Mouse (Mus musculus) heart, postnatal 0 days (tissue): ENCODE results near the gene Pik3cb. TPM values are rescaled to one million over a fixed set of nuclear protein-coding genes. Genes with fewer than 3 reads are reported as not detected.

ENCODE experiments used
- ATAC-seq: fragments of 200-750 bp; cut with Nextera tagmentation; 2 replicates; pipeline ENCODE4 v1.8.0; 2017; ENCODE audit warnings: low read depth, moderate number of reproducible peaks, moderate library complexity; ENCODE audit not compliant: insufficient read depth
- DNase-seq: peaks from one replicate; pipeline ENCODE4 v3.0.0-alpha.2; 2016; ENCODE audit warnings: low spot score
- H3K27ac ChIP-seq: fragments of 300-500 bp; sonication (generic); 2 replicates; pipeline ENCODE4 v1.5.1; 2014; ENCODE audit warnings: low read depth, mild to moderate bottlenecking
- H3K27me3 ChIP-seq: fragments of 300-500 bp; sonication (generic); 2 replicates; pipeline ENCODE4 v1.6.1; 2014; ENCODE audit warnings: low read length, mixed read lengths; ENCODE audit not compliant: control insufficient read depth, insufficient read depth
- H3K36me3 ChIP-seq: fragments of 300-500 bp; sonication (generic); replicated peaks from 2 replicates; pipeline ENCODE4 v1.6.1; 2014; ENCODE audit warnings: low read length, mixed read lengths; ENCODE audit not compliant: control insufficient read depth, insufficient read depth
- H3K4me1 ChIP-seq: fragments of 300-500 bp; sonication (generic); 2 replicates; pipeline ENCODE4 v1.6.1; 2014; ENCODE audit warnings: antibody characterized with exemption; ENCODE audit not compliant: control insufficient read depth, insufficient read depth
- H3K4me2 ChIP-seq: fragments of 300-500 bp; sonication (generic); 2 replicates; pipeline ENCODE4 v1.6.1; 2014; ENCODE audit warnings: low read depth, mild to moderate bottlenecking, low read length, moderate library complexity
- H3K4me3 ChIP-seq: fragments of 300-500 bp; sonication (generic); 2 replicates; pipeline ENCODE4 v1.5.1; 2014; ENCODE audit warnings: low read depth, low read length
- H3K9ac ChIP-seq: fragments of 300-500 bp; sonication (generic); replicated peaks from 2 replicates; pipeline ENCODE4 v1.6.1; 2014; ENCODE audit warnings: low read depth, low read length, mixed read lengths
- H3K9me3 ChIP-seq: fragments of 300-500 bp; sonication (generic); replicated peaks from 2 replicates; pipeline ENCODE4 v1.6.1; 2016; ENCODE audit warnings: low read length; ENCODE audit not compliant: control insufficient read depth
- CTCF ChIP-seq: IDR thresholded peaks from 2 replicates; pipeline ENCODE4 v1.5.1; 2016; ENCODE audit warnings: antibody characterized with exemption, control low read depth, low read depth
- EP300 ChIP-seq: IDR thresholded peaks from 2 replicates; pipeline ENCODE4 v1.6.1; 2016; ENCODE audit warnings: antibody characterized with exemption, low read depth
- whole genome bisulfite sequencing: fragments of 180-500 bp; shearing (Covaris S2); extraction: QIAGEN DNeasy Blood & Tissue Kit; methylation state at CpG from one replicate; pipeline ENCODE4 v1.1.7; 2014; 5-methylcytosine and 5-hydroxymethylcytosine counted together
- polyA plus RNA-seq: library from polyadenylated mRNA; unstranded; fragments of >200 nt; fragmentation: Nextera tagmentation; extraction: Ambion mirVana; gene quantifications from 2 replicates; pipeline ENCODE4 v1.2.1, GENCODE M21; 2015
- total RNA-seq: library from RNA; depleted of rRNA; stranded (reverse); fragments of >200 nt; gene quantifications from 2 replicates; pipeline ENCODE4 v1.2.3, GENCODE M21; 2014; ENCODE audit warnings: low replicate concordance

The Pik3cb gene
- total and polyA plus RNA-seq, 2 experiments from 2014 or later = 1.7 to 2.1 TPM

DNA sequence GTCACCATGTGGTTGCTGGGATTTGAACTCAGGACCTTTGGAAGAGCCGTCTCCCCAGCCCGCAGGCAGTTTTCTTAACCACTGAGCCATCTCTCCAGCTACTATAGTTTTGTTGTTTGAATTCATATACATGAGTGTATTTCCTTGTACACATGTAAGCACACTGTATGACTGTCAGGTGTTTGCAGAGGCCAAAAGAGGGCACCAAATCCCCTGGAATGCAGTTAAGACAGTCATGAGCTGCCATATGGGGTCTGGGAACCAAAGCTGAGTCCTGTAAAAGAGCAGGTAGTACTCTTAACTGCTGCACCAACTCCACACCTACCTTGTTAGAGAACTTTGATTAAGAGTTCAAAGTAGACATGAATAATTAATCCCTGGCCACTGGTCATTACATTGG is 59.8 kb downstream of the Pik3cb start:
- Histone ChIP-seq H3K4me3 (no peak overlapping the region), H3K36me3 (no peaks in the 10 kb centered on the region), H3K27me3 (no peaks in the 10 kb centered on the region), H3K9ac (no peak overlapping the region), H3K4me2 (no peak overlapping the region), H3K9me3 (no peaks in the 10 kb centered on the region), H3K27ac (no peak overlapping the region), H3K4me1 (no peaks in the 10 kb centered on the region)
- ATAC-seq (no peak), DNase-seq (no peak)
- whole genome bisulfite sequencing = 94% methylated on average over 2 of the region's 2 CpGs
- TF ChIP-seq EP300 (no peak), CTCF (0 out of 2 replicates have a peak, but pooled peaks have one; percentile 3)

GRCm38 (mm10) chr9:99074462-99074861 is 66.0 kb downstream of the Pik3cb start:
- 54% methylated on average over 2 of the region's 2 CpGs for WGBS
- DNase-seq = no peak
- TF ChIP-seq EP300 (no peak), CTCF (no peak)
- no peaks in the 10 kb centered on the region for H3K27me3 ChIP-seq
- H3K27ac ChIP-seq = no peak overlapping the region
- no peaks in the 10 kb centered on the region for H3K4me1 ChIP-seq
- no peak overlapping the region for H3K9ac ChIP-seq
- H3K36me3 ChIP-seq = peaks cover 5% of the 10 kb centered on the region; the same call in 1 of the 2 replicates
- H3K4me2 ChIP-seq = no peak overlapping the region
- H3K4me3 ChIP-seq = no peak overlapping the region
- no peaks in the 10 kb centered on the region for H3K9me3 ChIP-seq
- no peak for ATAC-seq

- Histone ChIP-seq H3K4me3 (no peak overlapping the region), H3K27me3 (no peaks in the 10 kb centered on the region), H3K9ac (no peak overlapping the region), H3K36me3 (peaks cover 5% of the 10 kb centered on the region; the same call in 1 of the 2 replicates), H3K4me2 (no peak overlapping the region), H3K9me3 (no peaks in the 10 kb centered on the region), H3K27ac (no peak overlapping the region), H3K4me1 (no peaks in the 10 kb centered on the region)
- ATAC-seq (no peak), DNase-seq (no peak)
- no peak for TF ChIP-seq CTCF
- no peak for TF ChIP-seq EP300
- 73% methylated on average over 4 of the region's 4 CpGs for WGBS
Observed at GRCm38 (mm10) chr9:99072538-99072937, 67.9 kb downstream of the Pik3cb start.

DNA sequence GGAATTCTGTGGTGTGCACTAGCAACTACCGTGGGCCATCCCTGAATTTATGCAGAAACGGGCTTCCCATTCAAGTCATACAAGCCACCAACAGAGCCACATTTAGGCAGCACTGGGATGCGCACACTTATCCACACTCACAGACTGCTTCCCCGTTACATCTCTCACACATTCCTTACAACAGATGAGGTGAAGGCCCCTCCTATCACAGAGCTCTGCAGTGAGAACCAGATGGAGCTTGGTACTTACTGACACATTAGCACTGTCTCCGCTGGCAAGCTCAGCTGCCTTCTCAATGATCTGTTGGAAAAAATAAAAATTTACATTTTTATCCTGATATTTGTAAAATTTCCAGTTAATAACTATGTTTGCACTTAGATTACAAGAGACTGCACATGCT is 75.1 kb downstream of the Pik3cb start:
- no peak for ATAC-seq
- TF ChIP-seq EP300 = no peak
- TF ChIP-seq CTCF = no peak
- no peaks in the 10 kb centered on the region for H3K27me3 ChIP-seq
- no peaks in the 10 kb centered on the region for H3K9me3 ChIP-seq
- H3K4me3 ChIP-seq = no peak overlapping the region
- no peaks in the 10 kb centered on the region for H3K4me1 ChIP-seq
- H3K27ac ChIP-seq = no peak overlapping the region
- peaks cover 11% of the 10 kb centered on the region; the same call in 1 of the 2 replicates for H3K36me3 ChIP-seq
- no peak overlapping the region for H3K4me2 ChIP-seq
- no peak overlapping the region for H3K9ac ChIP-seq
- DNase-seq = no peak
- WGBS = 67% methylated on average over 5 of the region's 5 CpGs

DNA sequence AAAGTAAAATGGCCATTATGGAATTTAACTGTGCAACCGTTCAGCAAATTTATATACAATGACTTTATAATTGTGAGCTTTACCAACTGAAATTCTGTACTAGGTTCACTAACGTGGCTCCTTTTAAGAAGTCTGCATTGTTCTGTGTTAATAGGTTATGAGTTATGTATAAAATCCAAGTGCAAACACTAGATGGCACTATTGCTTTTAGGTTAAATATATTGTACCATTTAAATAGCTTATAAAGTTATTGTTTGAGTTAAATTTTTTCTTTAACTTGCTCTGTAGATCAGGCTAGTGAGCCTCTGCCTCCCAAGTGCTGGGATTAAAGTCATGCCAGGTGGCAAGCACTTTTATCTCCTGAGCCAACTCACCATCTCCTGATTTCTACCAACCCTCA is 76.2 kb downstream of the Pik3cb start:
- H3K36me3 ChIP-seq = peaks cover 13% of the 10 kb centered on the region; the same call in 1 of the 2 replicates
- no peak overlapping the region for H3K27ac ChIP-seq
- no peak for ATAC-seq
- WGBS = 45% methylated on average over 2 of the region's 2 CpGs
- no peak overlapping the region for H3K4me2 ChIP-seq
- H3K4me1 ChIP-seq = no peaks in the 10 kb centered on the region
- H3K9ac ChIP-seq = no peak overlapping the region
- no peaks in the 10 kb centered on the region for H3K9me3 ChIP-seq
- no peak overlapping the region for H3K4me3 ChIP-seq
- H3K27me3 ChIP-seq = no peaks in the 10 kb centered on the region
- peak; percentile 69 for DNase-seq
- no peak for TF ChIP-seq EP300
- peak; percentile 48 for TF ChIP-seq CTCF

GRCm38 (mm10) chr9:99062544-99062943 is 77.9 kb downstream of the Pik3cb start:
- peak; percentile 75; the same call in 1 of the 2 replicates for ATAC-seq
- Histone ChIP-seq H3K4me2 (no peak overlapping the region), H3K9me3 (no peaks in the 10 kb centered on the region), H3K4me1 (no peaks in the 10 kb centered on the region), H3K27ac (no peak overlapping the region), H3K36me3 (peaks cover 17% of the 10 kb centered on the region; the same call in 1 of the 2 replicates), H3K4me3 (no peak overlapping the region), H3K9ac (no peak overlapping the region), H3K27me3 (no peaks in the 10 kb centered on the region)
- 33% methylated on average over 7 of the region's 7 CpGs for WGBS
- TF ChIP-seq CTCF (peak; percentile 89), EP300 (no peak)
- DNase-seq = peak; percentile 64
